Mouse (Mus musculus): Measurements from ENCODE around the gene Igfbp3. TPM values are rescaled to one million over a fixed set of nuclear protein-coding genes. Genes with fewer than 3 reads are reported as not detected.
"Not testable (repeated sequence)": the region's sequence is repeated elsewhere in the genome, so short reads cannot be mapped to it uniquely, and the experiment has no call there.

Gene Igfbp3
- polyA plus RNA-seq, 1 experiment from 2014 or later = 7.6 TPM

DNA sequence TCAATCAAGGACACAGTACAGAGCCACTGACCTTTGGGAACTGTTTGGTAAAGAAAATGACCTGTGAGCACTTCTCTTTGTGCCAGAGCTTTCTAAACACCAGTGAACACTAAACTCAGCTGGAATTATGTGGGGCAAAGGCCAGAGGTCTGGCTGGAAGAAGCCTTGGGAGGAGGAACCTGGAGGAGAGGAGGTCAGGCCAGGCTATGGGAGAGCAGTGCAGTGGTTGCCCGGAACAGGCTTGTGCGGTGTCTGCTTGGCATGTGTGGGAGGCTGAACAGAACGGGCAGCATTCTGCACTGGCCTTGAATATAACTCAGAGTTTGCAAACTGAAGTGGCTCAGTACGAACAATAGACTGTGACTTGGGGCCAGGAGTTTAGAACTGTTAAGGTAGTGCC, 16.3 kb upstream of the Igfbp3 start:
- Histone ChIP-seq H3K9ac (replicated peaks) (no peak overlapping the region), H3K4me3 (no peak overlapping the region), H3K4me2 (replicated peaks) (no peak overlapping the region), H3K36me3 (no peaks in the 10 kb centered on the region), H3K4me1 (no peaks in the 10 kb centered on the region), H3K27me3 (no peaks in the 10 kb centered on the region), H3K27ac (replicated peaks) (no peak overlapping the region), H3K9me3 (no peaks in the 10 kb centered on the region)
- no peak for ATAC-seq (ENCODE audit: low FRiP score, low read depth)
- 92% methylated on average over 4 of the region's 4 CpGs for WGBS

- WGBS = 82% methylated on average over 4 of the region's 4 CpGs
- no peaks in the 10 kb centered on the region for H3K4me1 ChIP-seq
- no peak overlapping the region for H3K4me3 ChIP-seq
- no peak overlapping the region for H3K27ac ChIP-seq (replicated peaks)
- H3K9me3 ChIP-seq = no peaks in the 10 kb centered on the region
- no peaks in the 10 kb centered on the region for H3K36me3 ChIP-seq
- H3K27me3 ChIP-seq = no peaks in the 10 kb centered on the region
- ATAC-seq (ENCODE audit: low FRiP score, low read depth) = no peak
- no peak overlapping the region for H3K4me2 ChIP-seq (replicated peaks)
- no peak overlapping the region for H3K9ac ChIP-seq (replicated peaks)
These were observed 14.4 kb upstream of the Igfbp3 start for GRCm38 (mm10) chr11:7228107-7228506.

GRCm38 (mm10) chr11:7226810-7227550, 13.3 kb upstream of the Igfbp3 start:
- H3K9ac ChIP-seq (replicated peaks) = no peak overlapping the region
- H3K36me3 ChIP-seq = no peaks in the 10 kb centered on the region
- no peak for ATAC-seq (ENCODE audit: low FRiP score, low read depth)
- no peak overlapping the region for H3K4me2 ChIP-seq (replicated peaks)
- no peaks in the 10 kb centered on the region for H3K4me1 ChIP-seq
- no peaks in the 10 kb centered on the region for H3K27me3 ChIP-seq
- H3K4me3 ChIP-seq = no peak overlapping the region
- no peak overlapping the region for H3K27ac ChIP-seq (replicated peaks)
- 78% methylated on average over 7 of the region's 7 CpGs for WGBS
- no peaks in the 10 kb centered on the region for H3K9me3 ChIP-seq

GRCm38 (mm10) chr11:7226200-7226599, 12.5 kb upstream of the Igfbp3 start:
- H3K27me3 ChIP-seq = no peaks in the 10 kb centered on the region
- no peaks in the 10 kb centered on the region for H3K36me3 ChIP-seq
- 73% methylated on average over 2 of the region's 2 CpGs for WGBS
- H3K4me2 ChIP-seq (replicated peaks) = no peak overlapping the region
- H3K4me3 ChIP-seq = no peak overlapping the region
- H3K9ac ChIP-seq (replicated peaks) = no peak overlapping the region
- no peaks in the 10 kb centered on the region for H3K9me3 ChIP-seq
- ATAC-seq (ENCODE audit: low FRiP score, low read depth) = no peak
- no peak overlapping the region for H3K27ac ChIP-seq (replicated peaks)
- H3K4me1 ChIP-seq = no peaks in the 10 kb centered on the region

DNA sequence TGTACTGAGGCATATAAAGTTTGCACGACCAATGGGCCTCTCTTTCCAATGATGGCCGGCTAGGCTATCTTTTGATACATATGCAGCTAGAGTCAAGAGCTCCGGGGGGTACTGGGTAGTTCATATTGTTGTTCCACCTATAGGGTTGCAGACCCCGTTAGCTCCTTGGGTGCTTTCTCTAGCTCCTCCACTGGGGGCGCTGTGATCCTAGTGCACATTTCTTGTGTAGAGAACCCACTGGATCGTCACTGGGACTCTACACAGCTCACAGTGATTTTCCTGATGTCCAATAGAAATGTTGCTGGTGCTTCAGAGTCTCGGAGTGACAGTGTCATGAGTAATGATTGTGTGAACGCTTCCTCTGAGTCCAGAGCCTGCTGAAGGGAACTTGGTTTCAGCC, 8.1 kb upstream of the Igfbp3 start:
- not testable (repeated sequence) for H3K4me1 ChIP-seq; H3K27ac ChIP-seq (replicated peaks); H3K27me3 ChIP-seq; H3K9me3 ChIP-seq; H3K4me2 ChIP-seq (replicated peaks); H3K36me3 ChIP-seq; ATAC-seq (ENCODE audit: low FRiP score, low read depth); H3K4me3 ChIP-seq; H3K9ac ChIP-seq (replicated peaks)
- WGBS = 71% methylated on average over 8 of the region's 8 CpGs

DNA sequence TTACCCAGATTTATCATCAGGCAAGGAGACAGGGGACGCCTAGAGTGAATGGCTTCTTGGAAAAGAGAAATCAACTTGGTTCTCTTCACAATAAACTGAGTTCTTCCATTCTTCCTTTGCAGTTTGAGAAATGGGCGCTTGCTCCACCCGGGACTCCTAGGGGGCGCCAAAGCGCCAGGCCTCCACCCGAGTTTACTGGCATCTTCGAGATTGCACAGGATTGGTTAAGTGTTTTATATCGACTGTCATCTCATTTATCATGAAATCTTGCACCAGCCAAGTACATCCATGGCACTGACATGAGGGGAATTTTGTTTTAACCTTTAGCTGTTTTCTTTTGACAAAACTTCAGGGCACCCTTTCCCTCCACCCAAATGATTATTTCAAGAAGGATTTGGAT, 2.0 kb upstream of the Igfbp3 start:
- Histone ChIP-seq H3K4me3 (no peak overlapping the region), H3K36me3 (no peaks in the 10 kb centered on the region), H3K27ac (replicated peaks) (no peak overlapping the region), H3K9ac (replicated peaks) (no peak overlapping the region), H3K9me3 (no peaks in the 10 kb centered on the region), H3K4me2 (replicated peaks) (no peak overlapping the region), H3K27me3 (peaks cover 40% of the 10 kb centered on the region), H3K4me1 (peaks cover 15% of the 10 kb centered on the region)
- ATAC-seq (ENCODE audit: low FRiP score, low read depth) = no peak
- WGBS = 16% methylated on average over 8 of the region's 8 CpGs

- Histone ChIP-seq H3K36me3 (no peaks in the 10 kb centered on the region), H3K9ac (replicated peaks) (no peak overlapping the region), H3K4me1 (peaks cover 15% of the 10 kb centered on the region), H3K9me3 (no peaks in the 10 kb centered on the region), H3K4me3 (peak overlapping the region; percentile 66; the same call in 1 of the 2 replicates), H3K27ac (replicated peaks) (no peak overlapping the region), H3K4me2 (replicated peaks) (peak overlapping the region; percentile 88), H3K27me3 (peaks cover 44% of the 10 kb centered on the region)
- 9% methylated on average over 14 of the region's 14 CpGs for WGBS
- no peak for ATAC-seq (ENCODE audit: low FRiP score, low read depth)
These were observed 1.0 kb upstream of the Igfbp3 start for GRCm38 (mm10) chr11:7214761-7215160.

GRCm38 (mm10) chr11:7214342-7214660, 578 bp upstream of the Igfbp3 start:
- ATAC-seq (ENCODE audit: low FRiP score, low read depth) = peak; percentile 2; the same call in 1 of the 2 replicates
- peaks cover 15% of the 10 kb centered on the region for H3K4me1 ChIP-seq
- H3K36me3 ChIP-seq = no peaks in the 10 kb centered on the region
- peaks cover 44% of the 10 kb centered on the region for H3K27me3 ChIP-seq
- H3K9me3 ChIP-seq = no peaks in the 10 kb centered on the region
- 1% methylated on average over 12 of the region's 12 CpGs for WGBS
- peak overlapping the region; percentile 88 for H3K4me2 ChIP-seq (replicated peaks)
- H3K9ac ChIP-seq (replicated peaks) = no peak overlapping the region
- peak overlapping the region; percentile 66 for H3K4me3 ChIP-seq
- no peak overlapping the region for H3K27ac ChIP-seq (replicated peaks)

DNA sequence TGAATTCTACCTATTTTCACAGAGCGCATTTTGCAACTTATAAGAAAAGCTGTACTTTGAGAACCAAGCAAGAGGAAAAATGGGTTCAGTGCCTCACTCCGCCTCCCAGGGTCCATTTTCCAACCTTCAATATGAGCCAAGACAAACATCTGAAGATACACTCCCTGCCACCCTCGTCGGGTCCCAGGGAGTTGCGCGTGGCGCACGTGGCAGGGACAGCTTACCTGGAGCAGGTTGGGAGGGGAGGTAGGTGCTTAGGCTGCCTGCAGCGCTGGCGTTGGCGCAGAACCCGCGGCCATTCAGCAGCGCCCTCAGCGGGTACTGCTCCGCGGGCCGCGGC, 592 bp downstream of the Igfbp3 start:
- H3K4me1 ChIP-seq = peaks cover 15% of the 10 kb centered on the region
- ATAC-seq (ENCODE audit: low FRiP score, low read depth) = no peak
- no peak overlapping the region; the same call in 1 of the 2 replicates for H3K9ac ChIP-seq (replicated peaks)
- 4% methylated on average over 14 of the region's 19 CpGs for WGBS
- H3K36me3 ChIP-seq = no peaks in the 10 kb centered on the region
- peak overlapping the region; percentile 88 for H3K4me2 ChIP-seq (replicated peaks)
- peak overlapping the region; percentile 66 for H3K4me3 ChIP-seq
- H3K9me3 ChIP-seq = no peaks in the 10 kb centered on the region
- peak overlapping the region; percentile 60; the same call in 1 of the 2 replicates for H3K27ac ChIP-seq (replicated peaks)
- peaks cover 44% of the 10 kb centered on the region for H3K27me3 ChIP-seq

GRCm38 (mm10) chr11:7212126-7212798, 1.5 kb downstream of the Igfbp3 start:
- Histone ChIP-seq H3K4me2 (replicated peaks) (no peak overlapping the region; the same call in 1 of the 2 replicates), H3K4me1 (peaks cover 15% of the 10 kb centered on the region), H3K9me3 (no peaks in the 10 kb centered on the region), H3K27ac (replicated peaks) (no peak overlapping the region), H3K36me3 (no peaks in the 10 kb centered on the region), H3K27me3 (peaks cover 44% of the 10 kb centered on the region), H3K4me3 (0 out of 2 replicates have a peak overlapping the region, but pooled peaks have one; percentile 66), H3K9ac (replicated peaks) (no peak overlapping the region)
- 23% methylated on average over 17 of the region's 17 CpGs for WGBS
- ATAC-seq (ENCODE audit: low FRiP score, low read depth) = no peak

GRCm38 (mm10) chr11:7211211-7211610, 2.5 kb downstream of the Igfbp3 start:
- Histone ChIP-seq H3K36me3 (no peaks in the 10 kb centered on the region), H3K9me3 (no peaks in the 10 kb centered on the region), H3K27me3 (peaks cover 44% of the 10 kb centered on the region), H3K4me1 (peaks cover 15% of the 10 kb centered on the region), H3K27ac (replicated peaks) (no peak overlapping the region), H3K9ac (replicated peaks) (no peak overlapping the region), H3K4me3 (no peak overlapping the region), H3K4me2 (replicated peaks) (no peak overlapping the region)
- ATAC-seq (ENCODE audit: low FRiP score, low read depth) = no peak
- 36% methylated on average over 9 of the region's 9 CpGs for WGBS

GRCm38 (mm10) chr11:7210343-7210742, 3.4 kb downstream of the Igfbp3 start:
- Histone ChIP-seq H3K4me1 (peaks cover 15% of the 10 kb centered on the region), H3K36me3 (no peaks in the 10 kb centered on the region), H3K9me3 (no peaks in the 10 kb centered on the region), H3K27ac (replicated peaks) (no peak overlapping the region), H3K27me3 (peaks cover 44% of the 10 kb centered on the region), H3K4me3 (no peak overlapping the region), H3K4me2 (replicated peaks) (no peak overlapping the region), H3K9ac (replicated peaks) (no peak overlapping the region)
- 28% methylated on average over 6 of the region's 6 CpGs for WGBS
- no peak for ATAC-seq (ENCODE audit: low FRiP score, low read depth)
